Mouse (Mus musculus): ENCODE results near the gene Hps4. TPM values are rescaled to one million over a fixed set of nuclear protein-coding genes. Genes with fewer than 3 reads are reported as not detected.

Hps4 gene
- polyA plus RNA-seq (2016; fragmentation: Nextera tagmentation; extraction: Ambion mirVana): 35.9 and 43.0 TPM in 2 replicates

DNA sequence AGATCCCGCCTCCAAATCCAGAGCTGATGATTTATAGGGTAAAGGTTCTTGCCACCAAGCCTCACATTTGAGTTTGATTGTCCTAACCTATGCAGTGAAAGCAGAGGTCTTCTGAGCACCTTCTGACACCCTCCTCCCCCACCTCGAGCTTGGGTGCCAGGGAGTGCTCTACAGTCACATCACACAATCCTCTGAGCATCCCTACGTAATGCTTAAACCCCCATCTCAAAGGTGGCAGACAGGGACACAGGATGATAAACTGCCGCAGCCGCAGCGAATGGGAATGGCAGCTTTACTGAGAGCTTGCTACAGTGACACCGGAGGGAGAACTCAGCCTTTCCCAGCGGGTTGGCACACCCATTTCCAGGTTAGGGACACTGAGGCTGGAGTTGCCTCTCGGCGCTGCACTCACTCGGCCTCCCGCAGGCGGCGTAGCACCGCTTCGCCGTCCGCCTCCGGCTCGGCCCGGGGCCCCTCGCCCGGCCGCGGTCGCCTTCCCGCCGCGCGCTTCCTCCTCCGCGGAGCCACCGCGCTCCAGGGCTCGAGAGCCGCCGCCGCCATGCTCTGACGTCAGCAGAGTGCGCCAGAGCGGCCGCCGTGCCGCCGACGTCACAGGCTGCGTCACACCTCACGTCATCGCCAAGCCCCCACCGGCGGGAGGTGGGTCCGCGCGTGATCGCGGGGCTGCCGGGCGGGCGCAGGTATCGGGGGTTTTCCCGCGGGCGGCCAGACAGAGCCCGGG, at the start of gene Hps4, which contains the start of gene Srrd:
Hps4 (plus strand) TSS at position 621 of the 742 bp plus-strand sequence.
Srrd (minus strand) TSS at position 578 of the 742 bp plus-strand sequence.
- Histone ChIP-seq H3K4me3 (peak within 1 kb of the TSS; percentile 80), H3K27me3 (ENCODE audit: low read depth, poor library complexity, severe bottlenecking) (no peaks in the 10 kb centered on the region), H3K36me3 (peaks cover 58% of the 10 kb centered on the region), H3K9me3 (replicated peaks) (no peaks in the 10 kb centered on the region), H3K27ac (replicated peaks) (peak within 1 kb of the TSS; percentile 88), H3K4me1 (peaks cover 55% of the 10 kb centered on the region)
- DNase-seq (ENCODE audit: low spot score): peak; percentile 88
- 2% methylated on average over 64 of the region's 64 CpGs for WGBS

GRCm38 (mm10) chr5:112293800-112294199, 49.1 kb upstream of the Hps4 start:
- 85% methylated on average over 2 of the region's 2 CpGs for WGBS
- H3K4me1 ChIP-seq: peaks cover 32% of the 10 kb centered on the region
- H3K27ac ChIP-seq (replicated peaks): no peak overlapping the region
- no peak overlapping the region for H3K4me3 ChIP-seq
- H3K27me3 ChIP-seq (ENCODE audit: low read depth, poor library complexity, severe bottlenecking): no peaks in the 10 kb centered on the region
- no peak for DNase-seq (ENCODE audit: low spot score)
- no peaks in the 10 kb centered on the region for H3K9me3 ChIP-seq (replicated peaks)
- H3K36me3 ChIP-seq: no peaks in the 10 kb centered on the region

DNA sequence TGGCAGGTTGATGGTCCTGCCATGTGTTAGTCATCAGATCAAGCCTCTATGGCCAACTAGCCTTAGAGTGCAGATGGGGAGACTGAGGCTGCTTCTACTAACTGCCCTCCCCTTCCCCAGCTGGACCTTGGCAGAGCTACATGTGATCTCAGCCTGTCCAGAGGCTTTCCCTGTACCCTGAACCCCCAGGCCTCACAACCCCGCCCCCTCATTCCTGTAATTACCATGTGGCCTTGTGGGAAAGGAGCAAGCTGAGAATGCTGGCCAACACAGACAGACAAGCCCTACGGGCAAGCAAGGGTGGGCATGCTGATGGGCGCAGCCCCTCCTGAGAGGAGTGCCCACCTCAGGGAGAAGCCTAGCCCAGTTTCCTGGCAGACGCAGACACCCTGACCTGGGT, 48.2 kb upstream of the Hps4 start:
- Histone ChIP-seq H3K36me3 (no peaks in the 10 kb centered on the region), H3K9me3 (replicated peaks) (no peaks in the 10 kb centered on the region), H3K4me1 (peaks cover 32% of the 10 kb centered on the region), H3K27me3 (ENCODE audit: low read depth, poor library complexity, severe bottlenecking) (no peaks in the 10 kb centered on the region), H3K4me3 (no peak overlapping the region), H3K27ac (replicated peaks) (peak overlapping the region; percentile 61; the same call in 1 of the 2 replicates)
- DNase-seq (ENCODE audit: low spot score): no peak
- WGBS: 69% methylated on average over 4 of the region's 4 CpGs

- Histone ChIP-seq H3K36me3 (no peaks in the 10 kb centered on the region), H3K27ac (replicated peaks) (peak overlapping the region; percentile 61), H3K4me1 (peaks cover 32% of the 10 kb centered on the region), H3K27me3 (ENCODE audit: low read depth, poor library complexity, severe bottlenecking) (no peaks in the 10 kb centered on the region), H3K9me3 (replicated peaks) (no peaks in the 10 kb centered on the region), H3K4me3 (no peak overlapping the region)
- DNase-seq (ENCODE audit: low spot score): no peak
- 29% methylated on average over 8 of the region's 8 CpGs for WGBS
These were observed 47.7 kb upstream of the Hps4 start for GRCm38 (mm10) chr5:112295162-112295561.

DNA sequence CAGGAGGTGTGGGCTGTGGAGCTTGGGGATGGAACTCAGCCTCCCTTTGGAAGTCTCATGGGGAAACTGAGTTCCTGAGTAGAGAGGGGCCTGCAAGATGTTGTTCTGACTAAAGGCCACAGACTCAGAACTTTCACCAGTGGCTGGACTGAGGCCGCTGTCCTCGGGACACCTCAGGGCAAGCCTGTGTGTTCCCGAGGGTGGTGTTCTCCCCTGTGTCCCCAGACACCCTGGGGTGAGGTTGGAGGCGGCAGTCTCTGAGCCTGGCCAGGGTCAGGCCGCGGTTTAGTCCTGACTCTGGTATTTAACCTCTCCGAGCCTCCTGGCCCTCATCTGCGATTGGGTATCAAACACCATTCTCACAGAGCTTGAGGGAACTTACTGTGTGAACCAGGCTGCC, 47.3 kb upstream of the Hps4 start:
- DNase-seq (ENCODE audit: low spot score): no peak
- 54% methylated on average over 8 of the region's 8 CpGs for WGBS
- H3K4me3 ChIP-seq: no peak overlapping the region
- H3K9me3 ChIP-seq (replicated peaks): no peaks in the 10 kb centered on the region
- H3K4me1 ChIP-seq: peaks cover 32% of the 10 kb centered on the region
- H3K27me3 ChIP-seq (ENCODE audit: low read depth, poor library complexity, severe bottlenecking): no peaks in the 10 kb centered on the region
- no peaks in the 10 kb centered on the region for H3K36me3 ChIP-seq
- H3K27ac ChIP-seq (replicated peaks): peak overlapping the region; percentile 61

- Histone ChIP-seq H3K27ac (replicated peaks) (0 out of 2 replicates have a peak overlapping the region, but pooled peaks have one; percentile 39), H3K27me3 (ENCODE audit: low read depth, poor library complexity, severe bottlenecking) (no peaks in the 10 kb centered on the region), H3K4me3 (no peak overlapping the region), H3K4me1 (peaks cover 32% of the 10 kb centered on the region), H3K9me3 (replicated peaks) (no peaks in the 10 kb centered on the region), H3K36me3 (no peaks in the 10 kb centered on the region)
- 80% methylated on average over 6 of the region's 6 CpGs for WGBS
- DNase-seq (ENCODE audit: low spot score): no peak
These were observed 46.3 kb upstream of the Hps4 start for GRCm38 (mm10) chr5:112296404-112297181.

DNA sequence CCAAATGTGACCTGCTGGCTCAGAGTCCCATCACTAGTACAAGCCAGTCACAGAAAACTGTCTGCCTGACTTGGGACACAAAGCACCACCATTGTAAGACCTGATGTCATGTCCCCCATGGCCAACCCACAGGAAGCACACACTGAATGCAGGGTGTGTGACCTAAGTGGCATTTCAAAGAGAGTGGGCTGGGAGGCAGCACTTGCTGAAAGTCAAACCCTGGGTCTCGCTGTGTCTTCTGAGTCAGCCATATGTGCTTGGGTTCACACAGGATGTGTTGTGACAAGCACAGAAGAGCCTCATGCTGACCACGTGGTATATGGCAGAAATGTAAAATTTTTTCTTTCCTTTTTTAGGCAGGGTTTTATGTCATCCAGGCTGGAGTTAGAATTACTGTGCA, 45.6 kb upstream of the Hps4 start:
- H3K9me3 ChIP-seq (replicated peaks): no peaks in the 10 kb centered on the region

DNA sequence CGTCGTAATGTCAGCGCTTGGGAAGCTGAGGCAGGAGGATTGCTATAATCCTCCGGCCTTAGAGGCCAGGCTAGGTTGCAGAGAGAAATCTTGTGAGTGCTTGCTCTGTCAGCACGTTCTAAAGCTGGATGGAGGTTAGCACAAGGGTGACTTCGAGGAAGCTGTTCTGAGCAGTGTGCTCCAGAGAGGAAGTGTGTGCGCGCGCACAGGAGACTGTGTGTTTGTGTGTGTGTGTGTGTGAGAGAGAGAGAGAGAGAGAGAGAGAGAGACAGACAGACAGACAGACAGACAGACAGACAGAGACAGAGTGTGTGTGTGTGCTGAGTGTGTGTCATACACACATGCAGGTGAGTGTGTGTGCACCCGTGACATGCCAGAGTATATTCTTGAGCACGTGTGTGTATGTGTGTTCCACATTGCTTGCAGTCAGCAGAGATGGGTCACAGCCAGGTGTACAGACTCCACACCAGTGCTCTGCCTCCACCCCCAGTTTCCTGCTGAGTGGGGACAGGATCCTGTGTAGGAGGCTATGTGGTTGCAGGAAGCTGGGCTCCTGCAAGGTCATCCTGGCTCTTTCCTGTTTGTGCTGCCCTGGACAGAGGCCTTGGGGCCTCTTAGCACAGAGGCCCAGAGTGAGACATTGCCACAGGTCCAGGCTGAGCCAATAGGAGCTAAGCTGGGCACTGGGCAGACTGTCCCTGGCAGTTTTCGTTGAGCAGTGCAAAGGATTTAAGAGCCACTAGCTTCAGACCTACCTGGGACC, 44.5 kb upstream of the Hps4 start:
- Histone ChIP-seq H3K27me3 (ENCODE audit: low read depth, poor library complexity, severe bottlenecking) (no peaks in the 10 kb centered on the region), H3K9me3 (replicated peaks) (no peaks in the 10 kb centered on the region), H3K4me1 (peaks cover 24% of the 10 kb centered on the region), H3K4me3 (no peak overlapping the region), H3K27ac (replicated peaks) (no peak overlapping the region), H3K36me3 (no peaks in the 10 kb centered on the region)
- WGBS: 92% methylated on average over 12 of the region's 12 CpGs
- DNase-seq (ENCODE audit: low spot score): no peak

More for the DNA sequence above, 45.6 kb upstream of the Hps4 start:
- DNase-seq (ENCODE audit: low spot score): no peak
- H3K36me3 ChIP-seq: no peaks in the 10 kb centered on the region
- WGBS: 76% methylated on average over 2 of the region's 2 CpGs
- H3K4me3 ChIP-seq: no peak overlapping the region
- H3K27me3 ChIP-seq (ENCODE audit: low read depth, poor library complexity, severe bottlenecking): no peaks in the 10 kb centered on the region
- 0 out of 2 replicates have a peak overlapping the region, but pooled peaks have one; percentile 39 for H3K27ac ChIP-seq (replicated peaks)
- H3K4me1 ChIP-seq: peaks cover 29% of the 10 kb centered on the region

DNA sequence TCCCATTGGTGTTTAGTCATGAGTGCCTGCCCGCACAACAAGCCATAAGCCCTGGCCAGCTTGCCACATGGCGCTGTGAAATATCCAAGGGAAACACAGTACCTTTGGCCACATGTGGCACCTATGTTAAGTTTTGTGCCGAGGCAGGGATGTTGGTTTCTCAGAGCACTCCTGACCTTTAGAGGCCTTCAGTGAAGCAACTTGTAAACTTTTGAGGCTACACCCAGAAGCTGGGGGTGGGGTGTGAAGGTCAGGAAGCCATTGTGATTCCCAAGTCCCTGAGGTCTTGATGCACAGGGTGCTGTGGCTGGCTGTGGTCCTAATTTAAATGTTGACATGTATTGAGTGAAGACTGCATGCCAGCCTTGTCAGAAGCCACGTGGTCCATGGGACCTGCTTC, 43.5 kb upstream of the Hps4 start:
- Histone ChIP-seq H3K4me3 (no peak overlapping the region), H3K36me3 (no peaks in the 10 kb centered on the region), H3K9me3 (replicated peaks) (no peaks in the 10 kb centered on the region), H3K27ac (replicated peaks) (no peak overlapping the region; the same call in 1 of the 2 replicates), H3K4me1 (peaks cover 21% of the 10 kb centered on the region), H3K27me3 (ENCODE audit: low read depth, poor library complexity, severe bottlenecking) (no peaks in the 10 kb centered on the region)
- 89% methylated on average over 4 of the region's 4 CpGs for WGBS
- DNase-seq (ENCODE audit: low spot score): no peak

GRCm38 (mm10) chr5:112300112-112300511, 42.8 kb upstream of the Hps4 start:
- no peak for DNase-seq (ENCODE audit: low spot score)
- no peak overlapping the region for H3K4me3 ChIP-seq
- no peak overlapping the region for H3K27ac ChIP-seq (replicated peaks)
- H3K27me3 ChIP-seq (ENCODE audit: low read depth, poor library complexity, severe bottlenecking): no peaks in the 10 kb centered on the region
- H3K4me1 ChIP-seq: peaks cover 14% of the 10 kb centered on the region
- 92% methylated on average over 2 of the region's 2 CpGs for WGBS
- H3K9me3 ChIP-seq (replicated peaks): no peaks in the 10 kb centered on the region
- 0 out of 2 replicates have a peak, but pooled peaks cover 6% of the 10 kb centered on the region for H3K36me3 ChIP-seq

DNA sequence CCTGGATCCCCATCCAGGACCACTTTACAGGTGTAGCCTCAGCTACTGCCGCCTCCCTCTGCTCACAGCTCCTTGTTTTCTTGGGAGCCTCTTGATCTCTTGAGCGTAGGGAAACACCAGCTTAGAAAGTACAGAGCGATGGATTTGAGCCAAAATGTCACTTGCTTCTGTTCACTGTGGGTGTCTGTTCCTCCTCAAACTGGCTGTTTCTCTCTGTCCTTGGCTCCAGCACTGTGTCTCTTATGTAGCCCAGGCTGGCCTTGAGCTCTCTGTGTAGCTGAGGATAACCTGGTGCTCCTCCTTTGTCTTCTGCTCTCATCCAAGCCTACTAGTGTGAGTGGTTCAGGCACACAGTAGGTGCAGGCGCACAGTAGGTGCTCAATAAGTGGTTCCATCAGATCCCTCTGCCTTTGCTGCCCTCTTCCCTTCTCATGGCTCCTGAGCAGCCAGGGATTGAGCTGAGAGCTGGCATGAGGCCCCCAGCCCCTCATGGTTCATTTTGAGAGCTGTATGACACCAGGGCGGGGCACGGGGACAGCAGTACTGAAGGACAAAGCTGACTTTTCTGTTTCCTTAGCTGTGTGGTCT, 42.1 kb upstream of the Hps4 start:
- H3K27ac ChIP-seq (replicated peaks): no peak overlapping the region
- H3K4me3 ChIP-seq: no peak overlapping the region
- DNase-seq (ENCODE audit: low spot score): no peak
- WGBS: 90% methylated on average over 6 of the region's 6 CpGs
- no peaks in the 10 kb centered on the region for H3K9me3 ChIP-seq (replicated peaks)
- peaks cover 11% of the 10 kb centered on the region; the same call in 1 of the 2 replicates for H3K36me3 ChIP-seq
- H3K27me3 ChIP-seq (ENCODE audit: low read depth, poor library complexity, severe bottlenecking): no peaks in the 10 kb centered on the region
- peaks cover 7% of the 10 kb centered on the region for H3K4me1 ChIP-seq

GRCm38 (mm10) chr5:112301694-112302093, 41.2 kb upstream of the Hps4 start:
- no peak overlapping the region for H3K4me3 ChIP-seq

More at GRCm38 (mm10) chr5:112301694-112302093, 41.2 kb upstream of the Hps4 start:
- H3K9me3 ChIP-seq (replicated peaks): no peaks in the 10 kb centered on the region
- no peaks in the 10 kb centered on the region for H3K4me1 ChIP-seq
- H3K36me3 ChIP-seq: peaks cover 19% of the 10 kb centered on the region; the same call in 1 of the 2 replicates
- WGBS: 82% methylated on average over 4 of the region's 4 CpGs
- no peaks in the 10 kb centered on the region for H3K27me3 ChIP-seq (ENCODE audit: low read depth, poor library complexity, severe bottlenecking)
- DNase-seq (ENCODE audit: low spot score): no peak
- H3K27ac ChIP-seq (replicated peaks): no peak overlapping the region
